Comparison of ENCODE assay signal across 27 mouse cellular contexts in the genomic region with DNA sequence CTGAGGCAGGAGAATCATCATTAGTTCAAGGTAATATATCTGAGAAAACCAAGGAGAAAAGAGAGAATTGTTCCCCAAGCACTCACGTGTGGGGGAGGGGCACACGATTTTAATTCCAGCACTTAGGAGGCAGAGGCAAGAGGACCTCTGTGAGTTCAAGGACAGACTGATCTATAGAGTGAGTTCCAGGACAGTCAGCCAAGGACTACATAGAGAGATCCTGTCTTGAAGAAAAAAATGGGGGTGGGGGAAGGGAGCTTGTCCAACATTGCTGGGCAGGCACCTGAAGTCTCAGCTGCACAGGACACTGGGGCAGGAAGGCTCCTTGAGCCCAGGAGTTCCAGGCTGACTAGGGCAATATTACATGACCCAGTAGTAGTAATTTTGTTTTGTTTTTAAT. TPM values are rescaled to one million over a fixed set of nuclear protein-coding genes. Genes with fewer than 3 reads are reported as not detected.
DNase-seq lines count a peak whose midpoint lies in the region; TF ChIP-seq lines count a peak whose summit lies in the region.
"Had no signal": no experiment of that assay in that cellular context is flagged by ENCODE, and none has a peak within 500 bp of the region (broad histone marks: within the 10 kb centered on the region; RNA-seq: fewer than 3 reads in every experiment).

No protein-coding gene starts in this region.

- H3K4me1 ChIP-seq in ES-Bruce4 (ENCODE audit: control insufficient read depth, insufficient read depth, low read length) (peaks cover 4% of the 10 kb centered on the region), ES-E14 (ENCODE audit: control insufficient read depth in 2 of 2, insufficient read depth in 2 of 2, low read length in 2 of 2, poor library complexity in 1 of 2) (peaks cover 23 to 28% of the 10 kb centered on the region in 2 experiments)
- peaks cover 45% of the 10 kb centered on the region for H3K4me1 ChIP-seq in midbrain, embryonic 10.5 days
- H3K4me1 ChIP-seq: embryonic facial prominence, embryonic 15.5 days had no signal

- no peaks in the 10 kb centered on the region for H3K27me3 ChIP-seq in ES-Bruce4 (ENCODE audit: control insufficient read depth, insufficient read depth, low read length, poor library complexity, severe bottlenecking)
- H3K27me3 ChIP-seq in midbrain, embryonic 10.5 days (ENCODE audit: low read depth, poor library complexity, severe bottlenecking): peaks cover 69% of the 10 kb centered on the region
- H3K27me3 ChIP-seq: CH12.LX; embryonic facial prominence, embryonic 13.5 days had no signal

- H3K4me3 ChIP-seq in ES-Bruce4 (ENCODE audit: low read depth, low read length) (no peak overlapping the region), ES-E14 (ENCODE audit: insufficient read depth in 1 of 2, low read depth in 1 of 2, low read length in 2 of 2, poor library complexity in 1 of 2, severe bottlenecking in 1 of 2) (no peak overlapping the region)
- no peak overlapping the region for H3K4me3 ChIP-seq in midbrain, embryonic 10.5 days
- H3K4me3 ChIP-seq: embryonic facial prominence, embryonic 13.5 days; embryonic facial prominence, embryonic 15.5 days; erythroblast, embryonic 14.5 days; forebrain, embryonic 10.5 days; forebrain, embryonic 12.5 days had no signal

- peak; percentile 87 for TF ChIP-seq EP300 in ES-Bruce4 (IDR thresholded peaks at IDR 0.05; ENCODE audit: insufficient read depth, low read depth, low read length)

- H3K36me3 ChIP-seq in ES-Bruce4 (ENCODE audit: control insufficient read depth, insufficient read depth, low read length, poor library complexity, severe bottlenecking) (no peaks in the 10 kb centered on the region), ES-E14 (ENCODE audit: control insufficient read depth, insufficient read depth, low read length, poor library complexity, severe bottlenecking) (no peaks in the 10 kb centered on the region)
- H3K36me3 ChIP-seq in midbrain, embryonic 10.5 days: peaks cover 4% of the 10 kb centered on the region; the same call in 1 of the 2 replicates
- H3K36me3 ChIP-seq: embryonic facial prominence, embryonic 13.5 days; embryonic facial prominence, embryonic 15.5 days; forebrain, embryonic 12.5 days had no signal

- WGBS in midbrain, embryonic 10.5 days: 93% methylated on average over 2 of the region's 2 CpGs

- H3K9ac ChIP-seq in ES-Bruce4 (ENCODE audit: low read depth, poor library complexity, severe bottlenecking) (no peak overlapping the region), ES-E14 (ENCODE audit: insufficient read depth, low read depth, low read length, poor library complexity, severe bottlenecking) (no peak overlapping the region)
- H3K9ac ChIP-seq: embryonic facial prominence, embryonic 13.5 days; embryonic facial prominence, embryonic 15.5 days; forebrain, embryonic 12.5 days had no signal

- no peaks in the 10 kb centered on the region for H3K9me3 ChIP-seq in ES-Bruce4 (replicated peaks; ENCODE audit: control insufficient read depth, insufficient read depth, low read length, poor library complexity, severe bottlenecking)
- no peaks in the 10 kb centered on the region for H3K9me3 ChIP-seq in ES-E14 (ENCODE audit: control insufficient read depth, insufficient read depth, low read depth, low read length)
- 0 out of 2 replicates have a peak, but pooled peaks cover 3% of the 10 kb centered on the region for H3K9me3 ChIP-seq in midbrain, embryonic 10.5 days (replicated peaks)
- H3K9me3 ChIP-seq: embryonic facial prominence, embryonic 13.5 days; embryonic facial prominence, embryonic 15.5 days; forebrain, embryonic 12.5 days had no signal

- no peak for DNase-seq in ES-E14 (ENCODE audit: low read depth, low spot score)
- DNase-seq in ZHBTc4 (ENCODE audit: low read depth, low spot score): peak; percentile 65
- no peak for DNase-seq in midbrain, embryonic 10.5 days (ENCODE audit: low spot score)
- no peak for DNase-seq in spleen, postnatal 4 days (ENCODE audit: low spot score in 2 of 2)
- DNase-seq: adrenal gland, adult 2 months; adrenal gland, postnatal 10 days; adrenal gland, postnatal 25 days; B cell, adult 2 months; cerebellum, adult 11 months; cerebellum, adult 18-20 months; cerebellum, adult 8-10 months; cerebellum, adult 9-11 months; cerebellum, postnatal 14 days; cerebellum, postnatal 36 days; embryo, embryonic 11 days had no signal

- no peak for TF ChIP-seq POLR2A in ES-Bruce4 (IDR thresholded peaks at IDR 0.05; ENCODE audit: insufficient read depth, low read length)

- H3K27ac ChIP-seq in ES-Bruce4 (ENCODE audit: insufficient read depth, low read length) (no peak overlapping the region), ES-E14 (ENCODE audit: insufficient read depth, low read depth, low read length, poor library complexity, severe bottlenecking) (peak overlapping the region; percentile 74; the same call in 1 of the 2 replicates)
- no peak overlapping the region for H3K27ac ChIP-seq in midbrain, embryonic 10.5 days (replicated peaks)
- H3K27ac ChIP-seq: embryonic facial prominence, embryonic 13.5 days; embryonic facial prominence, embryonic 15.5 days; forebrain, embryonic 12.5 days had no signal

- in situ Hi-C loops in ES-E14 (cut with MboI; ENCODE audit: low sequenced_read_pairs in 2 of 2, unreplicated experiment in 2 of 2): no loop called here

- no peak for TF ChIP-seq CTCF in ES-Bruce4 (IDR thresholded peaks at IDR 0.05; ENCODE audit: low read depth, low read length)

TF ChIP-seq in ES-E14, 5 proteins besides CTCF, POLR2A, EP300 and RAD21:
- TF ChIP-seq HCFC1 (IDR thresholded peaks at IDR 0.05; ENCODE audit: borderline replicate concordance, insufficient read depth, low read length) (no peak), MAFK (IDR thresholded peaks at IDR 0.05; ENCODE audit: insufficient read depth, low read depth, low read length) (0 out of 2 replicates have a peak, but pooled peaks have one; percentile 7), ZNF384 (IDR thresholded peaks at IDR 0.05; ENCODE audit: low read depth, low read length) (peak; percentile 82)

RNA-seq across cellular contexts. Expression of a gene that starts 36.1 kb away (rescaled TPM):
- polyA plus RNA-seq in ES-Bruce4 (2011; ENCODE audit: insufficient read depth, insufficient read length, low read depth, missing spikeins): 0.33 and 0.40 TPM in 2 replicates
- 0.21 and 0.31 TPM in 2 replicates for total RNA-seq in ES-E14 (2012; rRNA removed)
- 0.82 and 1.3 TPM in 2 replicates for polyA plus RNA-seq in midbrain, embryonic 10.5 days (2016; fragmentation: Nextera tagmentation; extraction: Ambion mirVana)
- total RNA-seq: adrenal gland, adult 2 months; adrenal gland, postnatal 10 days; adrenal gland, postnatal 25 days; adrenal gland, postnatal 4 days; CH12.LX; common myeloid progenitor, adult 5-6 weeks; MEL had no signal
- polyA plus RNA-seq: adrenal gland, adult 2 months; CD4-positive, CD25-positive, alpha-beta regulatory T cell, adult 4 months; embryonic facial prominence, embryonic 11.5 days; erythroblast, embryonic 14.5 days had no signal

RNA-seq across cellular contexts. Expression of a gene that starts 50.7 kb away (rescaled TPM):
- polyA plus RNA-seq in ES-Bruce4 (2011; ENCODE audit: insufficient read depth, insufficient read length, low read depth, missing spikeins): 24.8 and 26.6 TPM in 2 replicates
- total RNA-seq in ES-E14 (2012; rRNA removed): 15.2 and 29.7 TPM in 2 replicates
- polyA plus RNA-seq in midbrain, embryonic 10.5 days (2016; fragmentation: Nextera tagmentation; extraction: Ambion mirVana): 13.6 and 15.3 TPM in 2 replicates
- total RNA-seq: adrenal gland, adult 2 months; adrenal gland, postnatal 10 days; adrenal gland, postnatal 25 days; common myeloid progenitor, adult 5-6 weeks had no signal
- polyA plus RNA-seq: CD4-positive, CD25-positive, alpha-beta regulatory T cell, adult 4 months had no signal
